Mouse (Mus musculus) kidney, postnatal 14 days (tissue): ENCODE measurements at regions not wholly inside any gene's neighbourhood (a gene's known extent, or its start where the extent isn't known, plus 50 kb on each side); places are given as distances from the start of the nearest gene placed in this dataset.

ENCODE experiments used
- DNase-seq: peaks from one replicate; pipeline ENCODE4 v3.0.0; 2022; ENCODE audit warnings: mixed read lengths

DNA sequence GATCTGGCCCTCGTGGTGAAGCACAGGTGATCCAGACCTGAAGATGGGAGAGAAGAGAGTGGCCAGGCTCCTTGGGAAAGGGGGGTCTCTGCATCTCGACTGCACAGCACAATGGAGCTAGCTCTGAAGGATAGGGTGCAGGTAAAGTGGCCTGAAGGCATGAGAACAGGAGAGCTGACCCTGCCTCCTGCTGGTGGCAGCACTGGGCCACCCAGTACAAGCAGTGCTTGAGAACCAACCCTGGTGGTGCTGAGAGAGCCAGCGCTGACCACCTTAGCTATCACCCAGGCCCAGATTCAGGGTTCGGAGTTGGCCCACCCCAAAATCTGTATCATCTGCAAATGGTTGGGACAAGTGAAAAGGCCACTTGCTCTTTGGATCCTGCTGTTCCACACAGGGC is 66.2 kb downstream of the A730009L09Rik start:
- no peak for DNase-seq

DNA sequence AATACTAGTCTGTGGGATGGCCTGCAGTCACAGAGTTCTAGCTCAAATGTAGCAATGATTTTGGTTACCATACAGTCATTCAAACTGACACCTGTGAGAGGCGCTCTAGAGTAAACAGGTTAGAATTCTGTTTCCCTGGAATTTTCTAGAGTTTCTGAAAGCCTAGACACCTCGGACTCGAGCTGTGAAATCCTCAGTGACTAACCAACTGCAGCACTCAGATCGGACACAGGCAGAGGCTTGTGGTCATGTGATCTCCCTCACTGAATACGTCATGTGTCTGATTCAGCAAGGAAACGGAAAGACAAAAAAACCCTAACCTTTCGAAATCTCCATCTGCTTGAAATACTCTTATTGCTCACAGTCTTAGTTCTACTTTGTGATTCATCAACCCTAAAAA is 68.4 kb downstream of the A730009L09Rik start:
- DNase-seq = no peak

DNA sequence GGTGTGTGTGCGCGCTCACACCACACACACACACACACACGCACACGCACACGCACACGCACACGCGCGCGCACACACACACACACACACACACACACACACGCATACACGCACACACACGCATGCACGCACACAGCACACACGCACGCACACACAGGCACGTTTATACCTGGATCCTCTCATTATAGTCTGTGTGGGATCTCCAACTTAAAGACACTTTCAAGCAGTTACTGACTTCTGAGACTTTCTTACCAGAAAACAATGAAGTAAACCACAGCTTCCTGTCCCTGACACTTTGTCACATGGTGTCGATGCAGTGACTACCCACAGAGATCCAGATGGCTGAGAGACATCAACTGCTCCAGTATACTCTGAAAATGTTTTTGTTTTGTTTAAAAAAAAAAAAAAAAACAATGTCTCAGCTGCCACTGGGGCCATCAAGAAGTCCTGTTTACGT is 68.9 kb downstream of the A730009L09Rik start:
- DNase-seq = no peak

DNA sequence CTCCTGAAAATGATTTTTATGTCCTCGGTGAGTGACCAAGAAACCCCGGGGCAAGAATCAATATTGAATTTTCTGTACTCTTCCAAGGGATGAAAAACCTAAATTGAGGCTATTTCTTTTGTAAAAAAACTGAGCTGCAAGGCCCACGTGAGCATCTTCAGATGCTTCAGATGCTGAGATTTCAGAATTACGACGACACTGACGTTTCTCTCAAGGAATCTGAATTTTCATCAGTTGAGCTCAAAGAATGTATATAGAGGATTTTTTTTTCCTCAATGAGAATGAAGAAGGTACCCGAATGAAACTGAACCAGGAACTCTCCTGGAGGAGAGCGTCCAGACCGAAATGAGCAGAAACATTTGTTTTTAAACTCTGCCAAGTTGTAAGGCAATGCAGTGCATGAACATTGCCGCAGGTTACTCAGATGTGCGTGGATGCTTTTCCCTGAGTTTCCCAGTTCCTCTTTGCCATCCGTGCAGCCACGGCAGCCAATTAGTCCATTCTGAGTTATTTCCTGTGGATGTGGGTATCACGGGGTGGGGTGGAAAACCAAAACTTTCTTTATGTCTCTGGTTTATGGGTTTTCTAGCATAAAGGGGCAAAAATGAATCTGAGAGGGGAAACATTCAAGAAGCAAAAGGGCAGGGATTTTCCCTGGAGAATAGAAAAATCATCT is 69.9 kb downstream of the A730009L09Rik start:
- DNase-seq = no peak

DNA sequence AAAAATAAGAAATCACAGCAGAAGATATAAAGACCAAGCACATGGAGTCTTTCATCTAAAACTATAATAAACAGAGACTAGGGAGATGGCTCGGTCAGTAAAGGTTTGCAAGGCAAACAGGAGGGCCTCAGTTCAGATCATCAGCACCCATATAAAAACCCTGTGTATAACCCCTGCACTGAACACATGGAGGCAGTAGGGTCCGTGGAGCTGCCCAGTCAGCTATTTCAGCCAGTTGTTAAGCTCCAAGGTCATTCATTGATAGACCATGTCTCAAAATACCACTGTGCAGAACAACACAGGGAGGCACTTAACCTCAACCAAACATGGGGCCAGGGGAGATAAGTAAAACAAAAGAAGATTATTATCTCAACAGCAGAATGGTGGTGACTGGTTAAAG is 78.1 kb downstream of the A730009L09Rik start:
- no peak for DNase-seq

DNA sequence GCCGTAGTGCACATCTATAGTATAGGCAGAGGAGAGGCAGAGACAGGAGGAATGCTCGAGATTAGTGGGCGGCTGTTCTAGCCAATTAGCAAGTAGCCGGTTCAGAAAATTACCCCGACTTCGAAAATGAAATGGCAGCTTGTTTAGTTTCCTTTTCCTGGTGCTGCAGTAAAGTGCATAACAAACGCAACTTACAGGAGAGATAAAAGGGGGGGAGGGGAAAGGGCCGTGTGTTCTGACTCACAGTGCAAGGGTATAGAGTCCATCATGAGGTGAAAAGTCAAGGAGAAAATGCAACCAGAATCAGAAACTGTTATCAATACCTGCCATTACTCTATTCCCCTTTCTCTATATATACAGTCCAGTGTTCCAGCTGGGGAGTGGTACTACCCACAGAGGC is 88.0 kb downstream of the A730009L09Rik start:
- DNase-seq = no peak

- DNase-seq = no peak
These were observed 88.7 kb downstream of the A730009L09Rik start for GRCm38 (mm10) chr16:84603465-84604205.

DNA sequence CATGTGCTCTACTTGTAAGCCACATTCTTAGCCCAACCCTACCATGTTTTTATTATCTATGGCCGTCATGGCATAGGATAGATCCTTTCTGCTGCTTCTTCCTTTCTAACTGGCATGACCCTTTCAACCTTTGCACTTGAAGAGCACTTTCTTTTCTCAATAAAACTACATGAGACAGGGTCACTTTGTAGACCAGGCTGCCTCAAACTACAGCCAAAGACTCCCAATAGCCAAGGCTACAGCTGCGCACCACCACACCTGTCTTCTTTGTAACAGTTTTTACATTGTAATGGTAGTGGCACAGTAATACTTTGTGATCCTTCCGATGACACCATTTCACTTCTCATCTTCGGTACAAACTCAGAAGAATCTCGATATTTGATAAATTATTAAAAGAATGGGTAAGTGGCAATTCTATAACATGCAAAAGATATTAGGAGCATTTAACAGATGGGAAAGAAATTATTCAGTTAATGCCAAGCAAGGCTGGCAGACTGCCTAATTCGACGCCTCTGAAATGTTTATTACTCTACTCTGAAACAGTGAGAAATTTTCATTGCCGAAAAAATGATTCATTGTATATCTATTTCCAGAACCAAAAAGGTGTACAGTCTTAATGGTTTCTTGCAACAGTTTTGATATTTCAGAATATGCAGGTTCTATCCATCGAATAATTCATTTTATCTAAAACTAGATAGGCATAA is 89.5 kb downstream of the A730009L09Rik start:
- DNase-seq = no peak

- DNase-seq = no peak
These were observed 91.3 kb downstream of the A730009L09Rik start for GRCm38 (mm10) chr16:84606010-84606803.

- DNase-seq = no peak
These were observed 91.8 kb downstream of the A730009L09Rik start for GRCm38 (mm10) chr16:84606804-84607095.

- no peak for DNase-seq
These were observed 92.6 kb downstream of the A730009L09Rik start for GRCm38 (mm10) chr16:84607503-84607902.

DNA sequence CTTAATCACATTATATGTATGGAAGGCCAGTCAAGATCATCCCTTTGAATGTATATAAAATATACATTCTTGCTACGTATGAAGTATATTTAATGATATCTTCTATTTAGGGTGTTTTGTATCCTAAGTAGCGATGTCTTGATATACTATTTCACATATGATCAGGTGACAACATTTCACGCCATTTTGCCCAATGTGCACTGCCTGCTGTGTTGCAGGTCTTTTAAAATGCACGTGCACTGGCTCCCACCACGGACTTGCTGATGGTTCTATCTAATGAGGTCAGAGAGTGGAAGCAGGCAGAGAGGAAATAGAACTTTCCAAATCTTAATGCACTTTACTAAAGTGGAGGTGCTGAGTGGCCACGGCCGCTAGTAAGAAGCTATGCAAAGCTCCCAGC is 100.8 kb downstream of the A730009L09Rik start:
- no peak for DNase-seq

DNA sequence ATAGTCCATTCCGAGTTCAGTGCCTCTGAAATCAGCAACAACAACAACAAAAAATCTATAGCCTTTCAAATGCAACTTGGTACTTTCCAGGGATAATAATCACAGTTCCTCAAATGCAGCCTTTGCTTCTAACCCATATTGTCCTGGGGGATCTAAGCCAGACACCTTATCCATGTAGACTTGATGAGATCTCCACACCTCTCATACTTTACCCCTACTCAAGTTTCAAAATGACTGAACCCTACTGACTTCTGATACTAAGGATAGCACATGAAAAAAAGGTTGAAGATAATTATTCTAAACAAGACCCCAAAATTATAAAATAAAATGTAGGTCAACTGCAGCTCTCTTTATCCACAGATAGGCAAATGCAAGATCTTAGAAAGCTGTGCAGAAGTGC is 101.2 kb downstream of the A730009L09Rik start:
- DNase-seq = no peak

- no peak for DNase-seq
These were observed 103.5 kb downstream of the A730009L09Rik start for GRCm38 (mm10) chr16:84618379-84618778.

DNA sequence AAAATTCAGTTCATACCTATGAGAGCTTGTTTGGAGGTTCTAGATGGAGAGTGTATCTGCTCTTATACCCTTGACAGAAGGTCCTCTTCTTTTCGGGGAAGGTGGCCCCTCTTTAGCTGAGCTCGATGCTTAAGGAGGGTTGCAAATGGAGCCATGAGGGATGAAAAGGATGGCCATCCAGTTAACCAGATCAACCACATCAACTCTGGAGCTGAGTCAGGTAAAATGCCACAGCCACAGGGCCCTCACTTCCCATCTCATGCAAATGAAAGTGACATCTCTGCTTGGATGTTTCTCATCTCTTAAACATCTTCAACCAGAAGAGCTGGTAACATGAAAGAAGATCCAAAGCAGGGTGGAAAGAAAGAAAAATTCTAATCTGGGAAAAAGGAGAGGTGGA is 105.0 kb downstream of the A730009L09Rik start:
- DNase-seq = no peak

DNA sequence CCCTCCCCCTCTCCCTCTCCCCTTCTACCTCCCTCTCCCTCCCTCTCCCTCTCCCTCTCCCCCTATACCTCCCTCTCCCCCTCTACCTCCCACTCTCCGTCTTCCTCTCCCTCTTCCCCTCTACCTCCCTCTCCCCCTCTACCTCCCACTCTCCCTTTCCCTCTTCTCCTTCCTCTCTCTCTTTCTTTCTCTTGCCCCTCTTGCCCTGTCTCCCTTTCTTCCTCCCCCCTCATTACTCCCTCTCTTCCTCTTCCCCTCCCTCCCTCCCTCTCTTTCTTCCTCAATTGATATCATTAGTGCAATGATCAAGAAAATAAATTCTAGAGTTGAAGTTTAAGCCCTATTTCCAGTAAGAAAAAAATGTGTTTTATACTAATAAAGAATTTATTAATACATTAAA is 105.9 kb downstream of the A730009L09Rik start:
- DNase-seq = no peak

GRCm38 (mm10) chr16:84621300-84622031 is 106.5 kb downstream of the A730009L09Rik start:
- peak; percentile 4 for DNase-seq

DNA sequence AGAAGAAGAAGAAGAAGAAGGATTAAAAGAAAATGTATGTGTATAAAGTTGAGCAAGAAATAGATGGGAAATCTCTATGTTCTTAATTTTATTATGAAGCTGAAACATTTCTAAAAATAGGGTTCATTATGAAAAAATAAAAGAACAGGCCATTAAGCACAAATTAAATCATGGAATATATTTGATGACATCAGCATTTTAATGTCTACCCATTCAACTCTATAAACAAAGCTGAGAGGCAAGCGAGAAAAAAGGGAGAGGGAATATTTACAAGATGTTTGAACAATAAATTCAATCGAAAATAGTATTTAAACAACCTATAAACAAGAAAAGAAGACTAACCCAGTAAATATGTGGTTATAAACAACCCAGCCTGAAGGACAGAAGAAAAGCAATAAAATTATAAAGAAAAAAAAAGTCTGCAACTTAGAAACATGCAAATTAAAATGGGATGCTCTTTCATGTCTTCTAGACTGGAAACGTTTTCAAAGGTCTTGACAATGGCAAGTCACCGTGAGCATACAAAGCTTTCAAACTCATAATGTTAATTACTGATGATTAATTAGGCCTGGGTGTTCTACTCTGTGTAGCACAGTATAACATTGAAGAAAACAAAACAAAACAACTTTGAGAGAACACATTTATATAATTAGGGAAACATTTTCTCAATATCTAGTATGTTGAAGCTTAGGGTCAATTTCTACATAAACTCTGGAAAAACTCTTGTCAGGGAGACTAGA is 108.6 kb downstream of the A730009L09Rik start:
- DNase-seq = no peak

GRCm38 (mm10) chr16:84624443-84625109 is 109.7 kb downstream of the A730009L09Rik start:
- DNase-seq = no peak

- no peak for DNase-seq
These were observed 110.3 kb downstream of the A730009L09Rik start for GRCm38 (mm10) chr16:84625110-84625722.

DNA sequence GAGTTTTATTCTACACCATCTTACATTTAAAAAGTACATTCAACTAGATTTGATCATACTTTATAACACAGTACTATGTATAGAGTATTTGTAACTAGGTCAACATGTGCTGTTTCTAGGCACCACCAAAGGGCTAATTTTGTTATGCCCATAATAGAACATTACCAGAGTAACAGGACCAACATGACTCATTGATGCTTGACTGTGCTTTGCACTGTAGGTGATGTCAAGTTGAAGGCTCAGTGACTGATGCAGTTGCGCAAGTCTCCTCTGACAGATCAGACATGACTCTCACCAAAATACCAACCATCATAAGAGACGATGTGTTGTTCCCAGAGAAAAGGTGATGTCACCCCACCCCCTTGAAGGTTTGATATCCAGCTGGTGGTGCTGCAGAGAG is 108.5 kb downstream of the Mrpl39 start:
- DNase-seq = no peak
